Mouse (Mus musculus) gastrocnemius, adult 18-20 months (tissue): ENCODE results near the gene Ensa. TPM values are rescaled to one million over a fixed set of nuclear protein-coding genes. Genes with fewer than 3 reads are reported as not detected.
"Not testable (repeated sequence)": the region's sequence is repeated elsewhere in the genome, so short reads cannot be mapped to it uniquely, and the experiment has no call there.

Experiments used
- DNase-seq: peaks from one replicate; pipeline ENCODE4 v3.0.0; 2021; ENCODE audit warnings: low spot score
- long read RNA-seq, 2 experiments: library from polyadenylated mRNA; stranded (forward); transcript quantifications; one replicate each; pipeline ENCODE4 v2.0.0; 2021
- total RNA-seq, 2 experiments: library from RNA; stranded (reverse); gene quantifications; 2 replicates each; pipeline ENCODE4 v1.2.3; 2021

Gene Ensa
- total RNA-seq = 100 to 1,000 TPM in 1 of 2 experiments, 10 to 100 TPM in 1; 95.9 to 106 TPM
- long read RNA-seq, experiment 1, transcript Ensa-202 (4 exons, 1,130 nt) = minor isoform, 10 of 239 reads
- long read RNA-seq, experiment 1, transcript Ensa-201 (3 exons, 3,845 nt) = major isoform, 204 of 239 reads
- long read RNA-seq, experiment 1, partial matches to known transcripts = 20 of 239 reads
- long read RNA-seq, experiment 1, other reads (novel, unspliced or antisense) = 5 of 239 reads
- long read RNA-seq, experiment 2, transcript Ensa-201 (3 exons, 3,845 nt) = major isoform, 178 of 210 reads
- long read RNA-seq, experiment 2, transcript Ensa-202 (4 exons, 1,130 nt) = minor isoform, 5 of 210 reads
- long read RNA-seq, experiment 2, partial matches to known transcripts = 3 of 210 reads
- long read RNA-seq, experiment 2, other reads (novel, unspliced or antisense) = 24 of 210 reads

- peak; percentile 98 for DNase-seq
These were observed at the start of gene Ensa for GRCm38 (mm10) chr3:95624628-95625503. Ensa (plus strand) TSS chr3:95624993.

GRCm38 (mm10) chr3:95587754-95588603 lies 36.8 kb upstream of the Ensa start:
- DNase-seq = no peak

- DNase-seq = peak; percentile 97
These were observed 36.1 kb upstream of the Ensa start, which contains the start of gene Golph3l for GRCm38 (mm10) chr3:95588604-95589086. Golph3l (plus strand) TSS chr3:95588934.

GRCm38 (mm10) chr3:95598734-95599133 lies 26.1 kb upstream of the Ensa start:
- DNase-seq = no peak

- no peak for DNase-seq
These were observed 23.5 kb upstream of the Ensa start for GRCm38 (mm10) chr3:95601287-95601686.

GRCm38 (mm10) chr3:95606096-95606495 lies 18.7 kb upstream of the Ensa start:
- DNase-seq = no peak

GRCm38 (mm10) chr3:95609195-95609594 lies 15.6 kb upstream of the Ensa start:
- no peak for DNase-seq

- no peak for DNase-seq
These were observed 10.8 kb upstream of the Ensa start for GRCm38 (mm10) chr3:95613996-95614395.

- DNase-seq = no peak
These were observed 6.3 kb upstream of the Ensa start for GRCm38 (mm10) chr3:95618511-95618910.

- DNase-seq = no peak
These were observed 3.6 kb upstream of the Ensa start for GRCm38 (mm10) chr3:95621241-95621640.

GRCm38 (mm10) chr3:95622421-95622820 lies 2.4 kb upstream of the Ensa start:
- DNase-seq = not testable (repeated sequence)

GRCm38 (mm10) chr3:95623551-95623950 lies 1.2 kb upstream of the Ensa start:
- no peak for DNase-seq

GRCm38 (mm10) chr3:95623991-95624515 lies 740 bp upstream of the Ensa start:
- not testable (repeated sequence) for DNase-seq

GRCm38 (mm10) chr3:95627763-95628162 lies 3.0 kb downstream of the Ensa start:
- DNase-seq = no peak

GRCm38 (mm10) chr3:95629755-95630154 lies 5.0 kb downstream of the Ensa start:
- peak; percentile 24 for DNase-seq

- DNase-seq = no peak
These were observed 6.1 kb downstream of the Ensa start for GRCm38 (mm10) chr3:95630856-95631255.

GRCm38 (mm10) chr3:95631304-95631703 lies 6.5 kb downstream of the Ensa start:
- DNase-seq = no peak

- DNase-seq = no peak
These were observed 8.1 kb downstream of the Ensa start for GRCm38 (mm10) chr3:95632648-95633588.

GRCm38 (mm10) chr3:95635636-95636035 lies 10.8 kb downstream of the Ensa start:
- DNase-seq = no peak

- no peak for DNase-seq
These were observed 11.3 kb downstream of the Ensa start for GRCm38 (mm10) chr3:95636072-95636471.
